Mouse (Mus musculus): Measurements from ENCODE around the gene Nme3. TPM values are rescaled to one million over a fixed set of nuclear protein-coding genes. Genes with fewer than 3 reads are reported as not detected.

The Nme3 gene
- polyA plus RNA-seq, 1 experiment: 9.3 TPM

DNA sequence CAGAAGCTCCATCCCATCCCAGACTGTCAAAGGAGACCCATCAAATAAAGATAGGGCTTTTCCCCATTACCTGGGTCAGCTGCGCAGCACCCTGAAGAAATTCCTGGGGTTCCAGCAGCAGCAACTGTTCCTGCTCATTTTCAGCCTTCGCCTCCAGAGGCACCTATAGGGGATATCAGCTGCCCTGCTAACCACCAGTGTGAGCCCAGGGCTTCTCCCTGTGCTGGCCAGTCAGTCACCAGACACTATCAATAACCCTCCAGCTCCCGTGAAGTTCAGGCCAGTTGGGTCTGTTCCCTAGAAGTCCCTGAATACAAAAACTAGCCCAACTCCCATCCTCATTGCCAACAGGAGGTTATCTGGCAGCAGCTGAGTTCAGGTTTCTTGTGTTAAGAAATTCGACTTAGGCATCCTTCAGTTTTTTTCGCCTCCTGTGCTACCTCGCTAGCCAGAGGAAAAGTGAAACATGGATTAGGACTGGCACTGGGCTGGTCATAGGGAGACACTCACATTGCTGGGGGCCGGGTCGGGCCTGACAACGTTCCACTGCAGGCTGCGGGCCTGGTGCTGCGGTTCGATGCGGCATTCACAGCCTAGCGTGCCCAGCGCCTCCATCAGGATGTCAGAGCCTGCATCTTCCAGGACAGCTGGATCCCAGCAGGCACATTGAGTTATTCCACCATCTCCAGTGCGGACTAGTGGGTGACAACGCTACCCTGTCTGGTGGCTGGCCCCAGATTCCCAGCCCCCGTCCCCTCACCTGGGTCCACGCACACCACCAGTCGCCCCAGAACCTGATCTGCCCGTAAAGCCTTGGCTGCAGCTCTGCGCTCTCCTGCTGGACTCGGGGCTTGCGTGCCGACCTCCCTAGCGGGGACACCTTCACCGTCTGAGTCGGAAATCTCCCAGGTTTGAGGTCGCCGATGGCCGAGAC lies 2.0 kb upstream of the Nme3 start:
- TF ChIP-seq CTCF (IDR thresholded peaks at IDR 0.05; ENCODE audit: control insufficient read depth, insufficient read depth, insufficient replicate concordance, low read depth, low read length): no peak
- TF ChIP-seq POLR2A (IDR thresholded peaks at IDR 0.05; ENCODE audit: control insufficient read depth, low read depth, low read length): no peak
- H3K36me3 ChIP-seq (ENCODE audit: control insufficient read depth, insufficient read depth, low read length): peaks cover 2% of the 10 kb centered on the region; the same call in 1 of the 2 replicates
- peaks cover 20% of the 10 kb centered on the region for H3K4me1 ChIP-seq (ENCODE audit: control insufficient read depth, insufficient read depth, low read length)

GRCm38 (mm10) chr17:24894995-24895547 lies 1.2 kb upstream of the Nme3 start, which contains the start of the genes Eme2 and Mrps34:
TSS of gene Eme2 (minus strand) at chr17:24895087.
TSS of gene Mrps34 (plus strand) at chr17:24895116.
- Histone ChIP-seq H3K4me1 (ENCODE audit: control insufficient read depth, insufficient read depth, low read length) (peaks cover 20% of the 10 kb centered on the region), H3K27ac (ENCODE audit: control insufficient read depth, insufficient read depth, low read depth, low read length) (peak within 1 kb of the TSS; percentile 41)
- TF ChIP-seq CTCF (IDR thresholded peaks at IDR 0.05; ENCODE audit: control insufficient read depth, insufficient read depth, insufficient replicate concordance, low read depth, low read length): no peak
- TF ChIP-seq POLR2A (IDR thresholded peaks at IDR 0.05; ENCODE audit: control insufficient read depth, low read depth, low read length): peak; percentile 58

More for the DNA sequence above, 2.0 kb upstream of the Nme3 start:
- Histone ChIP-seq H3K27ac (ENCODE audit: control insufficient read depth, insufficient read depth, low read depth, low read length) (peak overlapping the region; percentile 41), H3K4me3 (ENCODE audit: control insufficient read depth, low read depth, low read length) (peak overlapping the region; percentile 91), H3K27me3 (ENCODE audit: control insufficient read depth, insufficient read depth, low read length) (no peaks in the 10 kb centered on the region)

DNA sequence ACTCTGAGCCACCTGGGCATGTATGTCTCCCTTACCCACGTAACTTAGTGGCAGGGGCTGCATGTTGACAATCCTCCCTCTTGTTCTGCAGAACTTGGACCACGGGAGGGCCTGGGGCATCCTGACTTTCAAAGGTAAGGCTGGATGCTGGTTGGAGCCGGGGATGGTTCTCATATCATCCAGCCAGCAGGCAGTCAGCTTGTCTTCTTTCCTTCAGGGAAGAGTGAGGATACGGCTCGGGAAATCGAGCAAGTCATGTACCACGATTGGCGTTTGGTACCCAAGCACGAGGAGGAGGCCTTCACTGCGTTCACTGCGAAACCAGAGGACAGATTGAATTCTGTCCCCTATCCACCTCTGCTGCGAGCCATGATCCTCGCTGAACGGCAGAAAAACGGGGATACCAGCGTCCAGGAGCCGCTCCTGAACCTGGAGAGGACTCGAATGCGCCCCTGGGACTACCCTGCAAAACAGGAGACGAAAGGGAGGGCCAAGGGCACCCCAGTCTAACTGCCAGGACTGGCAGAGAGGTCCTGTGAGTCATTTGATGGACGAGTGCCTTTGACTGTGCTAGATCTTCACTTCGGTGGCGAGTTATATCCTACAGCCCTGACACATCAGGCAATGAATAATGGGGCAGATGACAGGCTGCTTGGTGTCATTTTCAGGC lies 594 bp upstream of the Nme3 start:
- Histone ChIP-seq H3K27me3 (ENCODE audit: control insufficient read depth, insufficient read depth, low read length) (no peaks in the 10 kb centered on the region), H3K4me1 (ENCODE audit: control insufficient read depth, insufficient read depth, low read length) (peaks cover 20% of the 10 kb centered on the region), H3K27ac (ENCODE audit: control insufficient read depth, insufficient read depth, low read depth, low read length) (peak overlapping the region; percentile 41), H3K36me3 (ENCODE audit: control insufficient read depth, insufficient read depth, low read length) (peaks cover 2% of the 10 kb centered on the region; the same call in 1 of the 2 replicates), H3K4me3 (ENCODE audit: control insufficient read depth, low read depth, low read length) (peak overlapping the region; percentile 91)
- no peak for TF ChIP-seq POLR2A (IDR thresholded peaks at IDR 0.05; ENCODE audit: control insufficient read depth, low read depth, low read length)
- TF ChIP-seq CTCF (IDR thresholded peaks at IDR 0.05; ENCODE audit: control insufficient read depth, insufficient read depth, insufficient replicate concordance, low read depth, low read length): no peak

More at GRCm38 (mm10) chr17:24894995-24895547, 1.2 kb upstream of the Nme3 start, which contains the start of the genes Eme2 and Mrps34:
- Histone ChIP-seq H3K36me3 (ENCODE audit: control insufficient read depth, insufficient read depth, low read length) (peaks cover 2% of the 10 kb centered on the region; the same call in 1 of the 2 replicates), H3K27me3 (ENCODE audit: control insufficient read depth, insufficient read depth, low read length) (no peaks in the 10 kb centered on the region), H3K4me3 (ENCODE audit: control insufficient read depth, low read depth, low read length) (peak within 1 kb of the TSS; percentile 91)

GRCm38 (mm10) chr17:24896993-24897269 lies 631 bp downstream of the Nme3 start:
- Histone ChIP-seq H3K4me1 (ENCODE audit: control insufficient read depth, insufficient read depth, low read length) (peaks cover 20% of the 10 kb centered on the region), H3K36me3 (ENCODE audit: control insufficient read depth, insufficient read depth, low read length) (no peaks in the 10 kb centered on the region; the same call in 1 of the 2 replicates), H3K4me3 (ENCODE audit: control insufficient read depth, low read depth, low read length) (peak overlapping the region; percentile 91), H3K27me3 (ENCODE audit: control insufficient read depth, insufficient read depth, low read length) (no peaks in the 10 kb centered on the region), H3K27ac (ENCODE audit: control insufficient read depth, insufficient read depth, low read depth, low read length) (peak overlapping the region; percentile 15; the same call in 1 of the 2 replicates)
- no peak for TF ChIP-seq CTCF (IDR thresholded peaks at IDR 0.05; ENCODE audit: control insufficient read depth, insufficient read depth, insufficient replicate concordance, low read depth, low read length)
- TF ChIP-seq POLR2A (IDR thresholded peaks at IDR 0.05; ENCODE audit: control insufficient read depth, low read depth, low read length): no peak

DNA sequence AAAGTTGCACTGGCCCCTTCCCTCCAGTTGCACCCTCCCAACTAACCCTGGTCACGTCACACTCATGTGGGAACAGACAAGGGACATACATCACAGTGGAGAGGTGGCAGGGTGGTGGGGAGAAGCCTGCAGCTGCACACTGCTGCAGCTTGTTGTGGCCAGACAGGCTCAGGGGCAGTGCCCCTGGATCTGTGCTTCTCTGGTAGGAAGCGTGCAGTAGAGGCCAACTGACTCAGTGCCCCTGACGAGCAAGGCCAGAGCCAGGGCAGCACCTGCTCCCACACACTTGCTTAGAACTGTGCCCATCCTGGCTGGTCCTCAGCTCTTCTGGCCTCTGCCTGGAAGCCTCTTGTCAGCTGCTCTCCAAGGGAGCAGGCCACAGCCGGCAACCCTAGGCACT lies 1.3 kb downstream of the Nme3 start:
- peaks cover 20% of the 10 kb centered on the region for H3K4me1 ChIP-seq (ENCODE audit: control insufficient read depth, insufficient read depth, low read length)
- H3K27ac ChIP-seq (ENCODE audit: control insufficient read depth, insufficient read depth, low read depth, low read length): peak overlapping the region; percentile 5; the same call in 1 of the 2 replicates
- no peak for TF ChIP-seq CTCF (IDR thresholded peaks at IDR 0.05; ENCODE audit: control insufficient read depth, insufficient read depth, insufficient replicate concordance, low read depth, low read length)
- TF ChIP-seq POLR2A (IDR thresholded peaks at IDR 0.05; ENCODE audit: control insufficient read depth, low read depth, low read length): peak; percentile 58; the same call in 1 of the 2 replicates
- H3K4me3 ChIP-seq (ENCODE audit: control insufficient read depth, low read depth, low read length): peak overlapping the region; percentile 22
- H3K27me3 ChIP-seq (ENCODE audit: control insufficient read depth, insufficient read depth, low read length): no peaks in the 10 kb centered on the region
- no peaks in the 10 kb centered on the region; the same call in 1 of the 2 replicates for H3K36me3 ChIP-seq (ENCODE audit: control insufficient read depth, insufficient read depth, low read length)

DNA sequence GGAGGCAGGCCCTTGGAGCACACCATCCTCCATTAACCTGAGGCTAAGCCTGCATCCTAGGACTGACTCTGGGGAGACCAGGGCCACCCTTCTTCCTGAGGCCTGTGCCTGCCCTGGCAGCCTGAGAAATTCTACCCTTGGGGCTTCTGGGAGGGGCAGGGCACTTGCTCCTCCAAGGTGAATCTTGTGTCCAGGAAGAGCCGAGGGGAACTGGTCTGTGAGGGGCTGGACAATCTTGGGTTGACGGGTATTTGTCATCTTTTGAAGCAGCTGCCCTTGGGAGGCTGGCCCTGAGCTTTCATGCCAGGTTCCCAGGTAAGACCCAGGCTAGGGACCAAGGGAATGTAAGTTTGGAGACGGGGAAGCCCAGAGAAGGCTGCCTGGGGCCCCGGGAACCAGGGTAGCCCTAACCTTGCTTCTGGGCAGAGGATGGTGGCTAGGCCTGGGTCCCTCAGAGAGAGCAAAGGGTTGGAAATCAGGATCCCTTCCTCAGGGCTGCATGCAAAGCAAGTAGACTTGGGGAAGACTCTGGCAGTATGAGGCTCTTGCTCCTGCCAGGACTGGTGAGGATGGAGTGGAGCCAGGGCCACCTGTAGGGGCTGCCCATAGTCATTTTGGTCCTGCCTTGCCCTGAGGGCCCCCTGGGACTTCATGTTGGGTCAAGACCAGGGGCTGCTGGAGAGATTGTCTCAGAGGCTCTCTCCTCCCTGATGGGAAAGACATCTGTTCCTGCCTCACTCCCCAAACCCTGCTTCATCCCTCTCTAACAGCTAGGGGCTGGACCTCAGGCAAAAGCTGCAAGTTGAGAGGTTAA lies 1.9 kb downstream of the Nme3 start:
- H3K4me1 ChIP-seq (ENCODE audit: control insufficient read depth, insufficient read depth, low read length): peaks cover 20% of the 10 kb centered on the region
- H3K27me3 ChIP-seq (ENCODE audit: control insufficient read depth, insufficient read depth, low read length): no peaks in the 10 kb centered on the region
- H3K27ac ChIP-seq (ENCODE audit: control insufficient read depth, insufficient read depth, low read depth, low read length): peak overlapping the region; percentile 5; the same call in 1 of the 2 replicates
- TF ChIP-seq CTCF (IDR thresholded peaks at IDR 0.05; ENCODE audit: control insufficient read depth, insufficient read depth, insufficient replicate concordance, low read depth, low read length): no peak
- TF ChIP-seq POLR2A (IDR thresholded peaks at IDR 0.05; ENCODE audit: control insufficient read depth, low read depth, low read length): no peak
- no peaks in the 10 kb centered on the region; the same call in none of the 2 replicates for H3K36me3 ChIP-seq (ENCODE audit: control insufficient read depth, insufficient read depth, low read length)
- H3K4me3 ChIP-seq (ENCODE audit: control insufficient read depth, low read depth, low read length): peak overlapping the region; percentile 22
